Mouse (Mus musculus) thymus, postnatal 25 days (tissue): ENCODE measurements around the gene Hoxa3.

Experiments
- DNase-seq: peaks from one replicate; pipeline ENCODE4 v3.0.0; 2022

Gene Hoxa3

DNA sequence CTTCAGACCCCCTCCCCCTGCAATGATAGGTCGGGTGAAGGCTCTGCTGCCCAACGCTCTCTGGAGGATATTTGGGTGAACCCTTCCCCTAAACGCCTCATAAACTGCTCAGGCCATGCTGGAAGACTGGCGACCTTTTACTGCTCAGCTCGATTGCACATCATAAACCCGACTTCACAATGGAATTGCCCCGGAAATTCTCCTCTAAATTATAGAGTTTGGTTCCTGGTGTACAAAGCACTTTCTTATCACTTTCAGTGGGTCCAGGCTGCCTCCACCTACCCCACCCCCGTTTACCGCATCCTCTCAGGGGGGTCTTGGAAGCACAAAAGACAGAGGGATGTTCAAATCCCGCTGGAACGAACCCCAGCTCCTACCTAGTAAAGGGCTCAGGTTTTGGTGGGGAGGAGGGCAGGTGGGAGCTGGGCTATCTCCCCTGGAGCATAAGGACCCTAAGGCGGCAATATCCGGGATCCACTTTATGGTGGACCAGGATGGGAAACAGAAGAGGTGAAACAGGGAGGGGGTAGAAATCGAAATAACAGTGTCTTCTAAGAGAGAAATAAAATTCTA, 5.6 kb upstream of the Hoxa3 start:
- no peak for DNase-seq

DNA sequence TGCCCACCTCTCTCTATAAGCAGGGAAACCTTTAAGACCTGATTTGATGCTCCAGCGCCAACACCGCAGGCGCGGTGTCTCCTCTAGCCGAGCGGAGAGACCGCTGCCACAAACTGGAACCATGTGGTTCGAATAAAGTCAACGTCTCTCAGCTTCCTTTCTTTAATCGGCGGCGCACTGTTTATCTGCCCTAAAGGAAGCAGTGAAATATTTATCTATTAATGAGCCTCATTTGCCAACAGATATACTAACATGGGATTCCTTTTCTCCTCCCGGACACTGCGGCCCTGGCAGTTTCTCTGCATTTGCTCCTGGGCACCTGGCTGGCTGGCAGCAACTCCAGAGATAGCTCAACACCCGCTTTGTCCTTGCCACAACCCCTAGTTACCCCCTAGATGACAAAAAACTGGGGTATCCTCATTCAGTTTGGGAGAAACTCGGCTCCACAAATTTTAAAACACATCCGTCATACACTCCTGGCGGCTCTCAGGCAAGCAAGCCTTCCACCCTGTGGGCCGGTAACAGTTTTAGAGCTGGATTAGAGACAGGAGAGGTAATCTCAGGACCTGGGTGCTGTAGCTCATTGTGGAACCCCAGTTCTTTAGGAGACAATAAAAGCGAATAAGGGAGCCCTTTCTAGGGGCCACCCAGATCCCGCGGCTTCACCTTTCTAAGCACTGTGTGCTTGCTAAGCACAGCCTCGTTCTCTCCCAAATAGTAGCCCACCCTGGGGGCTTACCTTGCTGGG, 4.9 kb upstream of the Hoxa3 start:
- no peak for DNase-seq

DNA sequence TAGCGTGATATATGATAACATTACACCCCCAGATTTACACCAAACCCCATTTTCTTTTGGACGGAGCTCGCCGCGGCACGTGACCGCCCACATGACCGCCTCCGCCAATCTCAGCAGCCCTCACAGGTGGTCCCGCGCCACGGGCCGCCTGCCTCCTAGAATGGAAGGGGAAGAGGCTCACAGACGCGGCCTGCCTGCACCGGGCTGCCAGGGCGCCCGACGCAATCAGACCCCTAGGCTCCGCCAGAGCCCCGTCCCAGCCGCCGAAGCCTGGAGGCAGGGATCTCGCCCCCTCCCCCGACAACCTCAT, 4.3 kb upstream of the Hoxa3 start:
- peak; percentile 76 for DNase-seq

DNA sequence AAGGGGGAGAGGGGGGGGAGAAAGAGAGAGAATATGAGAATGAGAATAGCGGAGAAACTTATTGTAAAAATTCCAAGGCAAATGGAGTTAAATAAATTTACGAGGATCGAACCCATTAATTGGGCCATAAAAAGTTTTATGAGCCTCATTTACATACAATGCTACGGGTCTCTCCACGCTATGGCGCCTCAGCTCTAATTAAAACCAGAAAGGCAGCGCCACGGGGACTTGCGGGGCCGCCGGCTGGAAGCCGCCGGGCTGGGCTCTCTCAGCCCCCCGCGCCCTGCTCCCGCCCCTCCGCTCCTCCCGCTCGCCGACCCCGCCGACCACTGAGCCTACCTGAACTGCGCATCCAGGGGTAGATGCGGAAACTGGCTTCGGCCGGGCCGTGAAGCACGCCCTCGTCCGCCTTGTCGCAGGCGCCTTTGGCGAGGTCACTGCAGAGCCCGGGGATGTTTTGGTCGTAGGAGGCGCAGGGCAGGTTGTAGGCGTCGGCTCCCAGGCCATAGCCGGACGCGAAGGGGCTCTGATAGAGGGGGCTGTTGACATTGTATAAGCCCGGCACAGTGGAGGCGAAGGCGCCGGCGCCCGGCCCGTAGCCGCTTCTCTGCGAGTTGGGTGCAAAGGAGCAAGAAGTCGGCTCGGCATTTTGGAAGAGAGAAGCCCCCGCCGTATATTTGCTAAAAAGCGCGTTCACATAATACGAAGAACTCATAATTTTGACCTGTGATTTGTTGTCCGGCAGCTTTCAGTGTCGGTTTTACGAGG, 3.7 kb upstream of the Hoxa3 start:
- no peak for DNase-seq

DNA sequence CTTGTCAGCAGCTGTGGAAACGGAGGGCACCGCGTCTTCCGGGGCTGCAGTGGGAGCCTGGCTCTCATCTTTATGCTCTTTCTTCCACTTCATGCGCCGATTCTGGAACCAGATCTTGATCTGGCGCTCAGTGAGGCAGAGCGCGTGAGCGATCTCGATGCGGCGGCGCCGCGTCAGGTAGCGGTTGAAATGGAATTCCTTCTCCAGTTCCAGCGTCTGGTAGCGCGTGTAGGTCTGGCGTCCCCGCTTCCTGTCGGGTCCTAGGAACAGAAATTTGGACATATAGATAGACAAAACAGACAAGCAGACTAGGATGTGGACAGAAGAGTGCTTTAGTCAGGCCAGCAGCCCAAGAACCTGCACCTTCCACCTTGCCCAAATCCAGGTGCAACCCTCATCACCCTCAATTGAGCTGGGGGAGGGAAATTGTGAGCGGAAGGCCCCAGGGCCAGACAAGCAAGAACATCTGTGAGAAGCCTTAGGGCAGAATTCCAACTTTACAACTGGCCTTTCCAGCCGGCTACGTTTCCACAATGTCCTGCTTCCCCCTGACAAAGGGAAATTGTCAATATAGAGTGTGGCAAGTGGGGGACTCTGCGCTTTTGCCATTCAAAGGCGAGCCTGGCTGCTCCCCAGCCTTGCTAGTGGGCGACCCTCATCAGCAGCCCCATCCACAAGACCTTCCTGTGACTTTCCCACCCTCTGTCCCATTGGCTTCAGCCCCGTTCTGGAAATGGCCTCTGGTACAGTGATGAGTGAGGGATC, 2.8 kb upstream of the Hoxa3 start:
- DNase-seq, result no peak

DNA sequence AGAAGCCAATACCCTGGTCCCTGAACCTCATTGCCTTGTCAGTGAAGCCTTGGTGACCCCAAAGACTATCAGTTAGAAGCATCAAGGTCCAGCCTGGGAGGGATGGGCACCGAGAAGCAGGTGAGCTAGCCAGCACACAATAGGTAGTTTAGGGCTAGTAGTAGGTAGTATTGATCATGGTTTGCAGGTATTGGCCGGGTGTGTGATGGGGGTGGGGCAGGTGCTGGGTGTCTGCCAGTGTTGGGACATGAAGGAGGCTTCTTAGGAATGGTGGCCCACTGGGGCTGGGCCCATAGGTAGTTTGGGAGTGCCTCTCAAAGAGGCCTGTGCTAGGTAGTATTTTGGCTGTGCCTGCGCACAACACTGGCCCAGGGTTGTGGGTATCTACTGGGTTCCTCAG, 1.9 kb upstream of the Hoxa3 start:
- no peak for DNase-seq

DNA sequence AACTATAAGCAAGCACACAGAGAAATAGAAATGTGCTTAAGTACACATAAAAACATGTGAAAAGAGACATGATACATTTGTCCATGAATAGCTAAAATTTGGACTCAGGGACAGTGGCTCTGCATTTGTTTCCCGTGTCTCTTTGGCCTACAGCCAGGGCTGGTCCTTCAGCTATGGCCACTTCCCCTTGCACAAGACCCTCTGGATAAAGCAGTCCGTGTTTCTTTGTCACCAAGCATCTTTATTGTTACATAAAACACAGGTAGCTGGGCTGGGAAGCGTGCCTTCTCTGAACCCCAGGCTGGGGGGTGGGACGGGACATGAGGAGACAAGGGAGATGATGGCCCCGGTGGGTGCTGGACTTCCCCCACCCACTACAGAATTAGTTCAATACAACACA, 1.1 kb upstream of the Hoxa3 start:
- no peak for DNase-seq

DNA sequence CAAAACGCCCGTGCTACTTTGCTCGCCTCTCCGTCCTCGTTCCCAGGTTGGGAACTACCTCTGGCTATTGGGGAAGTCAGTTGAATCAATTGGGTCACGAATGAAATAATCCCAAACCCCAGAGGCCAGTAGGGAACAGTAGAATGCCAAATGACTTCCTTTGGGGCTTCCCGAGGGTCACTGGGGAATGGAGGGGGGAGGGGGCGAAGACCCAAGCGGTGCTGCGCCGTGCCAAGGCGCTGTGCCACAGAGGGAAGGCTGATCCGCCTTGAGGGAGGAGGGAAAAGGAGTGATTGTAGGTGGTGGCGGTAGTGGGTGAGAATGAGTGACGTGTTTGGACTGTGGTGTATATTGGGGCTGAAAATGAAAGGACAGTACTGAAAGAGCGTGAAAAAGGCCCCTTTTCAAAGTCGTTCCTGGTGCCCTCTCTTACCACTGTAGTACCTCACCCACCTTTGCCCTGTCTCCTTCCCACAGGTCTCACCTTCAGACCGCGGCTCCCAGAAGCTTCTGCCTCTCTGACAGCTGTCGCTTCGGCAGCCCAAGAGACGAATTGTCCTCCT, 499 bp downstream of the Hoxa3 start:
- DNase-seq, result peak; percentile 17

DNA sequence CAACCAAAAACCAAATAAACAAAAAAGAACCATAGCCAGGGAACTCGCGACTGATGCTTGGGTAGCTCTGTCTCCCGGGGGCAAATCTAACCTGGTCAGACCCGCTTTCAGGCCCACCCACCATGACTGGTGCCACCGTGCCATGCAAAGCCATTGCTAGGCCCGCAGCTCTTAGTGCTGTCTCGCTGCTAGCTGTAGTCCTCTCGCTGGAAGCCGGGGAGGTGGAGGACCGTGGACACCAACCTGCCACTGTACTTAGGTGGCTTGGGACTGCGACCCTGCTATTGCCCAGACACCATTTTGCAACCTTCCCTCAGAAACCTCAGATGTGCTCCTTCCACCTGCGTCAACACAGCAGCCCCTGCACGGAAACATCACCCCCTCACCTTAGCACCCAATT, 1.2 kb downstream of the Hoxa3 start:
- peak; percentile 15 for DNase-seq

DNA sequence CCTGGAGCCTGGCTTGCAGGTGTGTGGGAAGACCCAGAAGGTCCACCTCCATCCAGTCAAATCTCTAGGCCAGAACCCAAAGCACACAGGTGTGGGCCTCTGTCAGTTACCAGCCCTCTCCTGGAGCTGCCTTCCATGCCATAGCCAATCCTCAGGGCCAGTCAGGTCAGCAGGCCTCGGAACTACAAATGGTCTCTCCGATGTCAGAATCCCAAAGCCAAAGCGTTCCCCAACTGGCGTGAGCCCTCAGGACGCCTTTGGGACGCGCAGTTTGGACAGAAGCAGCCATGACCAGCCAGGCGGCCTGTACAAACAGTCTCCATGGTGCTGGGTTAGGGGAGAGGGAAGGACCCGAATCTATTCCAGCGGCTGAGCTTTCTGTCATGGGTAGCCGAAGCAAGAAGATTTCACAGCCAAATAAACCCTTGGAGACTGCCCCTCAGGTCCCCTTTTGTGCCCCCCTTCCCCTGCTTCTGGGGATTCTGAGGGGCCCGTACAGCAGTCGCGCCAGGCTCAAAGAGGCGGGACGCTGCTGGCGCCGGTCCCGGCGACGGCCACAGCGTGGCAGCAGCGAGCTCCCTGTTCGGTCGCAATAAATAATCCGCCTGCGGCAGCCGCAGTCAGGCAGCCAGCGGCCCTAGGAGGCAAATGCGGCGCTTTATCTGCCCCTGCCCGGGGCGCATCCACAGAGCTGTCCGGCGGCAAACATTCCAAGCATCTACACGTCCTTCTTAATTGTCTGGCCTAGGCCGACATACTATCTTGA, 1.8 kb downstream of the Hoxa3 start:
- peak; percentile 79 for DNase-seq

DNA sequence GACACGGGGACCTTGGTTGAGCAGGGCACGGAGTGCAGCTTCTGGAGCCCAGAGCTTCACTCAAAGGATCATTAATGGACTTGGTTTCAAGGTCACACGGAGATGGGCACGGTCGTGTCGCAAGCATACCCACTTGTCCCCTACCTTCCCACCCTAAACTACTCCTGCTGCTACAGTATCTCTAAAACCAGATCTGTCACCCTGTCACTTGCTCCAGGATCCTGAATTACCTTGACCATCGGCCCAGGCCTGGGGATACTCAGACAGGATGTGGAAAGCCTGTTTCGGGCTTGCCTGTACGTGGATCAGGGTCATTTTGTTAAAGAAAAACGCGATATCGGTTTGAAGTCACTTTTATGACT, 3.5 kb downstream of the Hoxa3 start:
- no peak for DNase-seq

DNA sequence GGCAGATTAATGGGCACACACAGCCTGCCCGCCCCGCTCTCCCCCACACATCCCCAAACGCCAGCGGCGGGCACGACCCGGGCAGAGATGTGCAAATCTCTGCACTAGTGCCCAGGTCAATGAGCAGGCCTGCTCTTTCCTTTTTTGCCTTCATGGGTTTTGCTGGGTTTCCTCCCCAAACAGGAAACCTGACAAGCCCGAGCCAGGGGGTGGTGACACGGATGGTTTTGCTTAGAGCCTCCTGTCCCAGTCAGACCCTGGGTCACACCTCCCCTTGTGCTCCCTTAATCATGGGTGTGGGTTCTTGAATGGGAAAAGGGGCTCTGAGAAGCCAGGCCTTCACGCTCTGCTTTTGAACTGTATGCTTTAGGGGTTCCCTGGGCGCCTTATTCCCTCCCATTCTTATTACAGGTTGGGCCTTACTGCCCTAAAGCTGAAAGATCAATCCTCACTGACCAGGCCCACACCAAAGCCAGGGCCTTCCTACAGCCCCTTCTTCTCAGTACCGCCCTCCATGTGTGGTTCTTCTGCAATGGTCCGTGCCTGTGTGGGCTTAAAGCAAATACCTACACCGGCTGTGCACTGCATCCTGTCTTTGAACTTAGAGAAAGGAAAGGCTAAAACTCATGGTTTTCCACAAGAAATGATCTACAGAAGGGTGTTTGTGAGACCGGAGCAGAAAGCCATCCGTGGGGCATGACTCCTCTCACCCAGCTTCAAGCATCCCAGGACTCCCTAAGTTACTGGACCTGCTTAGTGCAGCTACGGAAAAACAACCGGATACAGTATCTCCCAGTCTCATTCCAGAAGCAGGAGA, 4.1 kb downstream of the Hoxa3 start:
- DNase-seq, result no peak

DNA sequence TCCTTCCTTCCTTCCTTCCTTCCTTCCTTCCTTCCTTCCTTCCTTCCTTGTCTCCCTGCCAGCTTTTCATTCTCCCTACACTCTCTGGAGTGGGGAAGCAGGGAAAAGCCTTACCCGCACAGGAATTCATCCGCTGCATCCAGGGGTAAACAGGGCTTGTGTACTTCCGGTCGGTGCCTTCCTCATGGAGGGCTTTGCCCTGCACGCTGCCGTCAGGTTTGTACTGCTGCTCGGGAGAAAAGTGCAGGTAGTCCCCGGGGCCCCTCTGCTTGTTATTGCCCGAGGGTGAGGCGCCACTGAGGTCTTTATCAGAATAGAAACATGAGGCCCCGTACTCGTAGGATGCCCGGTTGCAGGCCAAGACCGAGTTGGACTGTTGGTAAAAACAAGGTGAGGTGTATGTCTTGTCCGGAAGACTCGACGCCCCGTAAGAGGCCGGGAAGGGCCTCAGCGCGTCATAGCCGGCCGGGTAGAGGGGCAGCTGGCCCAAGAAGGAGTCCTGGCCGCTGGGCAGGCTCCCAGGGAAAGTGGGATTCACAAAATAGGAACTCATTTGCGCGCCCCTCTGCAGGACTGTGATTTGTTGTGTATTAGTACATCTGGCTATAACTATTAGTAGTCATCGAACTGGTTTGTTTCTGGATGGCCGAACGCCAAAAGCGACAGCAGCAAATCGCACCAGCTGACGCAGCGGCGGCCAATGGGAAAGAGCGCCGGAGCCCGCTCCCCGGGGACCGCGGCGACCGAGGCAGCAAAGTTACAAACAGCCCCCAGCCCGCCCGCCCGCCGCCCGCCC, 4.9 kb downstream of the Hoxa3 start, which contains the start of gene Hoxa6:
Gene Hoxa6, minus strand, starts transcription at position 651 of the 796 bp plus-strand sequence.
- no peak for DNase-seq

DNA sequence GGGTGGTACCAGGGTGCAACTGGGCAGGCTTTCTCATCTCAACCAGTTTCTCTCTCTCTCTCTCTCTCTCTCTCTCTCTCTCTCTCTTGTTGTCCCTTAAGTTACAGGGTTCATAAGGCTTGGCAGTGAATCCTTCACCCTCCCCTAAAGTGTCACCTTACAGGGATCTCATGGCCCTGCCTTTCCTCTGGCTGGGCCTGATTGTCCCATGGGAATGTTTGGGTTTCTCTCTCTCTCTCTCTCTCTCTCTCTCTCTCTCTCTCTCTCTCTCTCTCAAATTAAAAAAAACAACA, 5.5 kb downstream of the Hoxa3 start:
- DNase-seq, result no peak

DNA sequence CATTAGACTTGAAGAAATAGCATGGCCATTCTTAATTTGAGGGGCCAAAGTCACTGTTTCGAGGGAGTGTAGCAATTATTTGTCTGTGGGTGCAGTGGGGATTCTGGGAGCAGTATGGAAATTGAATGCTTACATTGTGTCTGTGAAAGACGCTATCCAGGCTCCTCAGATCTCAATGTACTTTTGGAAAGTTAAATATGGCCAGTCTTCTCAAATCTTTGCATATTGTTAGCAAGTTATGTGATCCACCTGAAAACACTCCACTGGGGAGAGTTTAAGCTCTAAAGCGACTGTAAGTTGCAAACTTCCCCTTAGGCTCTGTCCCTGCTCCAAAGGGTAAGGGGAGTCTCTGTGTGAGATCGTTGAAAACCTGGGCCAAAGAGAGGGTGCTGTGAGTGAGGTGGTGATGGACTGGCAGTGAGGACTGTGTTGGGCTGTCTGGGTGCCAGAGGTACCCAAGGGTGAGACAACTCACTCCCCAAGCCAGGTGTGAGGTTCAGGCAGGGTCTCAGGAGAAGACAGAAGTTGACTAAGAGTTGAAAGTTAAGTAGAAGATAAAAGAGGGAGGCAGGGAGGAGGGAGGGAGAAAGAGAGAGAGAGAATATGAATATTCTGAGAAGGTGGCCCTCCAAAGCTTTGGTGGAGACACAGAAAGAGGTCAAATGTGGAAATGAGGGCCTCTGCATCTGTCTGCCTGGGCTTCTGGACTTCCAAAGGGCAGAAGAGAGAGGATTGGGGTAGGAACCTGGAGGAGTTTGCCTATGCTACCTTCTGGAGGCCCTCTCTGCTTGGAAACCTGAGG, 6.1 kb downstream of the Hoxa3 start:
- DNase-seq, result no peak

DNA sequence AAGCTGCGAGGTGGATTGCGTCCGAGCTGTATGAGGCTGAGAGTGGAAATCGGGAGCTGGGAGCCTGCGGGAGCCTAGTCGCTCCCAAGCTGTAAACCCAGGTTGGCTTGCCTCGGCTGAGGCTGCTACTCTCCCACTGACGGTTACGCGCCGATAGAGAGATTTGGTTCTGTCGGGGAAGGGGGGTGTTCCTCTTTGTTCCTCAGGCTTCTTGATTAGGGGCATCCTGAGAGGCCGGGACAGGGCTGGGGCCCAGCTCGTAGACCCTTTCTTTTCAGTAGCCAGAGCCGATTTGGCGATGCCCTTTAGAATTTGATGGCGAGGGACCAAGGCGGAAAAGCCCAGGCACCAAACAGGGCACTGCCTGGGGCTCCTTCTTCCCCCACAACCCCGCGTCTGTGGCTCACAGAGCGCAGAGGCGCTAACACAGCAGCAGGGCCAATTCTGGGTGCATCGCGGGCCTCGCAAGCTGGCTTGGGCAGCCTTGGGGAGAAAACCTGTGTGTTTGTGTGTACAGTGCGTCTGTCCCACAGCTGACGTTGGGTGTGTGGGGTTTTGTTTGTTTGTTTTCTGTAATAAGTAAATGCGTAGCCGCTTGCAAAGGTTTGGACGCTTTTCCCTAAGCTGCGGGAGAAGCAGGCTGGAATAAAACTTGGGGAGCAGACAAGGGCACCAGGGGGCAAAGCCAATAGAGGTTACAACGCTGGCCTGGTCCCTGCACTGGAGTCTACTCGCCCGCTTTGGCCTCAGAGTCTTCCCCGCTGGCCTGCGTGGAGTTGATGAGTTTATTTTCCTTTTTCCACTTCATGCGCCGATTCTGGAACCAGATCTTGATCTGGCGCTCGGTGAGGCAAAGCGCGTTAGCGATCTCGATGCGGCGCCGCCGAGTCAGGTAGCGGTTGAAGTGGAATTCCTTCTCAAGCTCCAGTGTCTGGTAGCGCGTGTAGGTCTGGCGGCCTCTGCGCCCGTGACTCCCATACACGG, 7.2 kb downstream of the Hoxa3 start:
- no peak for DNase-seq

DNA sequence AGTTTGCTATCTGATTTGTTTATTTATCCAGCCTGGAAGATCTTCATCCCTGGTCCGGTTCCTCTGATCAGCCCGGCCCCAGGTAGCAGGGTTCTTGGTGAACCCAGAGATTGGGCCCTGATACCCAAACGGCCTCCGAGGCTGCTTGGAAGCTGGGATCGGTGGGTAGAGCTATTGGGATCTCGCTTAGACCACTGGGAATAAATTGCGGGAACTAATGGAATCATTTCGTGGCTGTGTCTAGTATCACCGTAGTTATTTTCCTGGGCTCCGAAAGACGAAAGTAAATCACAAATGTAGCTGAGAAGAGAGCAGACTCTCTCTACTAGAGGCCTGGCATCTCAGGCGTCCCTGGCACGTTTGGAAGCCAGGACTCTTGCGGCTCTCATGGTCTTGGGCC, 7.9 kb downstream of the Hoxa3 start:
- no peak for DNase-seq

DNA sequence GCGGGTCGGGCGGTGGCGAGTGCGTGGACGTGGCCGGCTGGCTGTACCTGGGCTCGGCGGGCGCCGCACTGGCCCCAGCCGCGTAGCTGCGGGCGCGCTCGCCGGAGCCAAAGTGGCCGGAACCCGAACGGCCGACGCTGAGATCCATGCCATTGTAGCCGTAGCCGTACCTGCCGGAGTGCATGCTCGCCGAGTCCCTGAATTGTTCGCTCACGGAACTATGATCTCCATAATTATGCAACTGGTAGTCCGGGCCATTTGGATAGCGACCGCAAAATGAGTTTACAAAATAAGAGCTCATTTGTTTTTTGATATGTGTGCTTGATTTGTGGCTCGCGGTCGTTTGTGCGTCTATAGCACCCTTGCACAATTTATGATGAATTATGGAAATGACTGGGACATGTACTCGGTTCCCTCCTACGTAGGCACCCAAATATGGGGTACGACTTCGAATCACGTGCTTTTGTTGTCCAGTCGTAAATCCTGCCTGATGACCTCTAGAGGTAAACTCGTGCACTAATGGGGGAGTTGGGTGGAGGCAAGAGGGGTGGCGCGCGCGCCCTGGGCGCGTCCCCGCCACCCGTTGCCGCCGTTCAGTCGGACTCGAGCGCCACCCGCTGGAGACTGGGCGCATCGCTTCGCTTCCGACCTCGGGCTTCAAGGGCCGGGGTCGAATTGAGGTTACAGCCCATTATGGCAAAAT, 8.9 kb downstream of the Hoxa3 start, which contains the start of gene Hoxa5:
Gene Hoxa5, minus strand, starts transcription at position 538 of the 703 bp plus-strand sequence.
- DNase-seq, result no peak
